Mouse (Mus musculus) right cerebral cortex, postnatal 25 days (tissue): Measurements from ENCODE around the gene Prss48.
A peak's percentile ranks its signal among the peaks of the same experiment; 100 is the strongest.
"Not testable (repeated sequence)": the region's sequence is repeated elsewhere in the genome, so short reads cannot be mapped to it uniquely, and the experiment has no call there.

Experiments
- DNase-seq: peaks from one replicate; pipeline ENCODE4 v3.0.0; 2022

Gene Prss48

DNA sequence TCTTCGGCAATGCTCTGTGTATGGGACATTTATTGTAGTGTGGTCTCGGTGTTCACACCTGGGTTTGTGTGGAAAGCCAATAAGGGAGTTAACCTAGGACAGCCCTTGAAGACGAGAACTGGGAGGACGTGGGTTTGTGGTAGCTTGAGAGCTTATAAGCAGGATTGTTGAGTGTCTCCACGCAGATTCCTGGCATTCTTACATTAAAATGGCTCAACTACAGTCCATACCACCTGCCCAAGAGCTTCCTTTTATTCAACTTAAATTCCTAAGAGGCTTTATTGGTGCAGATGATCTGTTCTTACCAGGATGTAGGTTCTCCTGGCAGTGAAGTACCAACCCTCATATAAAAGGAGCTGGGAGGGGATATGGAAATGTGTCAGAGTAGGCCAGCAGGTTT, 649 bp upstream of the Prss48 start:
- DNase-seq = no peak

DNA sequence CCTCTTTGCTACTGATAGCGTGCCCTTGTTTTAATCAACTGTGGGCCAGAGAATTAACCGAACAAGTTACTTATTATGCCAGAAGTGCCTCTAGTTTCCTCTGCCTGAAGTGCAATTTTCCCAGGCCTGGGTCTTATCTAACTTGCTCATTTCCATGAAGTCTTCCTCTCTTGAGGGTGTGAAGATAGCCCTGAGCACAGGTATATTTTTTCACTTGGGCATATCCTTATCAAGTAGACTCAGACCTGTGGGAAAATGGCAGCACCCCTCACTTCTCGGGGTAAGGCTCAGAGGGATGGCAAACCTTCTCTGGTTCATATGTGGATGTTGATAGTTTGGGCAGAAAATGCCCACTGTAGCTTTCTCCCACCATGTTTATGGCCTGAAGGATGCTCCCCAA, 1.0 kb downstream of the Prss48 start:
- DNase-seq = no peak

DNA sequence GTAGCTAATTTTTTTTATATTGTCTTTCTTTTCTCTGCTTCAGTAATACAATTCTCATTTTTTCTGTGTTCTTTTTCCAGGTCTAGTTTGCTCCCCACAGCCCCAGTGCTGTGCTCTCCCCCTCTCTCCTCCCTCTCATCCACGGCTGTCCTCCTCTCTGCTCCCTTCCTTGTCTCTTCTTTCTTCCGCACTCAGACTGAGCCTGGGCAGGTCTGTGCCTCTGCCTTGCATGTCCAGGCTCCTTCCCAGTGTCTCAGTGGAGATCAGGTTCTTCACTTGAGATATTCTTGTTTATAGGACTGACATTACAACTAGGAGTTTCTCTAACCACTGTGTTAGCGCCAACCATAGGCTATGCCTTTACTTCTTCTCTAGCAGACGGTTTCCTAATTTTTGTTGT, 7.6 kb downstream of the Prss48 start:
- DNase-seq = no peak

DNA sequence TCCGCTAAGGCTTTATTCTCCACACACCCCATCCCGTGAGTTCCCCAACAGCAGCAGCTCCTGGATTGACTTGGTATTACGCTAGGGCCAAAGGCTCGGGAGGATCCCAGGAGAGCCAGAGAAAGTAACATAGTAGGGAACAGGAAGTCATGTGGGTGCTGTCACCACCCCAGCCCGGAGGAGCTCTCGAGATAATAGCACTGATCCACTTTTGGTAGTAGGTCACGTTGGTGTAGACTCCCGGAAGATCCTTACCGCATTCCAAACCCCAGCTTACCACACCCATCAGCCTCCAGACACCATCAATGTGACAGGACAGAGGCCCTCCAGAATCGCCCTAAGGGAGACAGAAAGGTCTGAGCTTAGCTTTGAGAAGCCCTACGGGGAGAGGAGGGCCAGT, 8.5 kb downstream of the Prss48 start:
- no peak for DNase-seq

DNA sequence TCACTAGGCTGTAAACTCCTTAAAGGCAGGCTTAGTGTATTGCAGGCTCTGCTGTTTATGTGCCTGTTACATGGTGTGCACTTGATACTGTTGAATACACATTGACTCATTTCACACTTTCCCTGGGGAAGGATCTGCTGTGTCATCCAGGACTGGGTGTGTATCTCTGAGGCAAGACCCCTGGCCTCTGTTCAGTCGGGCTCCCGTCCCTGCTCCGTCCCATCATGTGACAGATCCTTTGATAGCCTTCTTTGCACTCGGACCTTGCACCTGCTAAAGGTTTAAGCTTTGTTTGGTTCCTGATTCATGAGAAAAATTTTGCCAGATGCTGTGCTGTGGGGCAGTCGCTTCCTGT, 10.5 kb downstream of the Prss48 start:
- DNase-seq = no peak

DNA sequence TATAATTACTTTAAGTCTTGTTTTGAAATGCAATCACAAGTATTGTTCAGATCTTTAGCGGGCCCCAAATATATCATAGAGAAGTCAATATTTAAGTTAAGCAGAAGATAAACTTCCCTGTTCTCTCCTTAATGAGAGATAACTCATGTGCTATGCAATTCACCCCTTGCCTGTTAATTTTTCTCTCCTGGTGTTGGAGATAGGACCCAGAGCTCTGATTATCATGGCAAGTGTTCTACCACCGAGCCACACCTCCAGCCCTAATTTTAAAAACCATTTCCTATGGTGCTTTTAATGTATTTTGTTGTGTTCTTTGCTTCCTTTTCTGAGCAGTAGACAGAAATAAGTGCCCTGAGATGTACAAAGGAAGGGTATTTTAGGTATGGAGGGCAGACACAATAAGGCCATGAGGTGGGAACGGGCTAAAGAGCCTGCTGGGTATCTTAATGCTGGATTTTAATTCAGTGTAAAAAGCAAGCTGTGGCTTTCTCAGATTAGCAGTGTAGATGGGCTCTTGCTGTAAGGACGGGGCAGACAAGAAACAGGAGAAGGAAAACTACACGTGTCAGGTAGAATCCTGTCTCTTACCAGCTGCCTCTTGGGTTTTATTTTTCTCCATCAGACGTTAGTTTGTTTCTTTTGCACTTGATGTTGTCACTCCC, 11.0 kb downstream of the Prss48 start:
- no peak for DNase-seq

DNA sequence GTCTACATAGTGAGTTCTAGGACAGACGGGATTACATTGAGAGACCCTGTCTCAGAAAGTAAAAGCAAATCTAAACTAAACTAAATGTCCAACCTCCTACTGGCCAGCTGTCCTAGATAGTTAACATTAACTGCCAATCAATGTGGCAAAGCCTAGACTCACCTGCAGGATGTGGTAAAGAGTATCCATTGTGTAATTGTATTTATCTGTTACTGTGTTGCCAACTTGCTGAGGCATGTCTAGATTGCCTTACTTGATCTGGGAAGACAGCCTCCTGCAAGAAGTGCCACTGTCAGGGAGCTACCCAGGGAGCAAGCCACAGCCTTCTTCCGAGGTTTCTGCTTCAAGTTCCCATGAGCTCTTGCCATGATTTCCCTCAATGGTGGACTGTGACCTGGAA, 15.1 kb downstream of the Prss48 start:
- DNase-seq = no peak

DNA sequence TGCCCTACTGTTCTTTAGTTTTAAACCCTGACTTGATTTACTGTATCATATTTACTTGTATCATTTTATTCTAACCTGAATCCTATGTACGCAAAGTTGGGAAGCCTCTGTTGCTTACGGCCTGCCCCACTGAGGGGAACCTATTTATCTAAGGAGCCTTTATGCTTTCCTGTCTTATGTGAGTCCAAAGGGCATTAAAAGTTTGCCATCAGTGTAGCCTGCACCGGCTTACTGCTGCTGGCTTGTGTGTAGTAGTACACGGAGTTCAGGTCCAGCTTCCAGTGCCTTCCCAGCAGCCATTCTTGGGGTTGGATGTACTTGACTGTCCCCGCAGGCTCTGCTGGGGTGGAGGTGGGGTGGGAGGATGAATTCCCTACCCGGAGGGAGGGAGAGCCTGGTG, 17.8 kb downstream of the Prss48 start:
- no peak for DNase-seq

DNA sequence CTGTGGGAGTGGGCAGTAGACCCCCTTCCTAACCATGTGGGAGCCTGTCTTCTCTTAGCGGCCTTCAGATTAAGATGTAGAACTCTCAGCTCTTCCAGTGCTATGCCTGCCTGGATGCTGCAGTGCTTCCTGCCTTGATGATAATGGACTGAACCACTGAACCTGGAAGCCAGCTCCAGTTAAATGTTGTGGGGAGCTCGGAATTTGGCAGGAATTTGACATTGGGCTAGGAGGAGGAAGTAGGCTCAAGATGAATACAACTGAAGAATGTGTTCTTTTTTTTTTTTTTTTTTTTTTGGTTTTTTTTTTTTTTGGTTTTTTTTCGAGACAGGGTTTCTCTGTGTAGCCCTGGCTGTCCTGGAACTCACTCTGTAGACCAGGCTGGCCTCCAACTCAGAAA, 20.5 kb downstream of the Prss48 start:
- DNase-seq = not testable (repeated sequence)

DNA sequence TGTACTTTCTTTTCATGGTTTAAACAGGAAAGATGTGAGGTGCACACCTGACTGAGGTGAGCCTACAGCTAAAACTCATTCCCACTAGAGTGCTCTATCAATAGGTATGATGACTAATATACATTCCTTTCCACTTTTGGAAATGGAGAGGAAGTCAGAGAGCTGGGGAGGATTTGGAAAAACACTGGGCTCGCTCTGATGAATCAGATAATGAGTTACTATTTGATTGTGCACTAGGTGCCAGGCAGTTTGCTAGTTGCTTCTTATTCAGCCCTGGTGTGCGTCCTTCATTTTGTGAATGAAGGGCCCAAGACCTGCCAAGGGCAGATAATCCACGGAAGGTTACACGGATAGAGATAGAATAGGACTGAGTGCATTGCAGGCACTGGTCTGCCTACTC, 22.3 kb downstream of the Prss48 start:
- no peak for DNase-seq

DNA sequence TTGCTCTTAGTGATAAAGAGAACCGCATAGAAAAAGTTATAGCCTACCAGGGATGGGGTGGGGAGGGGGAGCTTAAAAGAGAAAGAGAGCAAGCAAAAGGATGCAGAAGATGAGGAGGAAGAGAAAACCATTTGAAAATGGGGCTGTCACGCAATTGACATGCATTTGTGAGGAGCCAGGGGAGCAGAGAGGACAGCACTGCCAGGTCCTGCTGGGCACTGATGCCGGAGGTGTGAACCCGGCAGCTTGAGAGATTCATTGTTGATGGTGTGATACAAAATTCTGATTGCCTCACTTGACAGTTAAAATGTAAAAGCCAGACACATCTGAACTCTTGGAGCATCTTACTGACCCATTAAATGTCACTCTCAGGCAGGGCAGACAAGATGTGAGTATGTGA, 27.8 kb downstream of the Prss48 start:
- no peak for DNase-seq

DNA sequence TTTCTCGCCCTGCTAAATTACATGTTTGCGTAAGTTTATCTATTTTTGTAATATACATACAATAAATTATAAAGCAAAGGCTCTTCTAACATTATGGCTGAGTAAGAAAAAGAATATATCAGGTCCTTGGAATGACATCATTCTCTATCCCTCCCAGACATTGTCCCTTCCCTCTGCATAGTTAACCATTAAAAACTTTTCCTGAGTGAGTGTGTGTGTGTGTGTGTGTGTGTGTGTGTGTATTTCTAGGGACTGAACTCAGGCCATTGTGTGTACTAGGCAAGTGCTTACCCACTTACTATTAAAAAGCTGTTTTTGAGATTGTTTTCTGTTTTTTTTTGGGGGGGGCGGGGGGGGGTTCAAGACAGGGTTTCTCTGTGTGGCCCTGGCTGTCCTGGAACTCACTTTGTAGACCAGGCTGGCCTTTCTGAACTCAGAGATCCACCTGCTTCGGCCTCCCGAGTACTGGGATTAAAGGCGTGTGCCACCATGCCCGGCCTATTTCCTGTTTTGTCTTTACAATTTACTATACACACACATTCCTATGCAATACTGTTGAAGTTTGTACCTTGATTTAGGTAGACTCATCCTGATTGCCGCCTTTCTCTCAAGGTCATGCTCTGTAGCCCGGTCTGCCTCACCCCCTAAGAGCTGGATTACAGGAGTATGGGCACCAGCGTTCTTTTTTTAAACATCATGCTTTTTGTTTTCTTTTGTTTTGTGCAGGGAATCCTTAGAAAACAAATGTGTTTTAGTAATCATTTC, 28.7 kb downstream of the Prss48 start:
- DNase-seq = no peak

DNA sequence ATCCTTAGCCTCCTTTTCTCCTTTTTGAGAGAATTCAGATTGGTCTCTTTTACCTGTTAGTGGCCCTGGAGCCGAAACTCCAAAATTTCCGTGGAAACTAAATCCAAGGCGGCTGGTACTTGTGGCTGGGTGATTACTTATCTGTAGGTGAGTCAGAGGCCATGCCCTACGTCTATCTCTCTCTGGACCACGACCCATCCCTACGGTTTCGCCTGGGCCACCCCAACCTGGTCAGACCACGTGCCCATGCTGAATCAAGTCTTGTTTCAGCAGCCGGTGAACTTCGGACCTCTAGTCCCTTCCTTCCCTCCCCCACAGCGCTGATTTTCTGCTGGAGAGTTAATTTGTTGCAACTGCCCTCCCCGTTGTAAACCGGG, 30.7 kb downstream of the Prss48 start:
- no peak for DNase-seq

DNA sequence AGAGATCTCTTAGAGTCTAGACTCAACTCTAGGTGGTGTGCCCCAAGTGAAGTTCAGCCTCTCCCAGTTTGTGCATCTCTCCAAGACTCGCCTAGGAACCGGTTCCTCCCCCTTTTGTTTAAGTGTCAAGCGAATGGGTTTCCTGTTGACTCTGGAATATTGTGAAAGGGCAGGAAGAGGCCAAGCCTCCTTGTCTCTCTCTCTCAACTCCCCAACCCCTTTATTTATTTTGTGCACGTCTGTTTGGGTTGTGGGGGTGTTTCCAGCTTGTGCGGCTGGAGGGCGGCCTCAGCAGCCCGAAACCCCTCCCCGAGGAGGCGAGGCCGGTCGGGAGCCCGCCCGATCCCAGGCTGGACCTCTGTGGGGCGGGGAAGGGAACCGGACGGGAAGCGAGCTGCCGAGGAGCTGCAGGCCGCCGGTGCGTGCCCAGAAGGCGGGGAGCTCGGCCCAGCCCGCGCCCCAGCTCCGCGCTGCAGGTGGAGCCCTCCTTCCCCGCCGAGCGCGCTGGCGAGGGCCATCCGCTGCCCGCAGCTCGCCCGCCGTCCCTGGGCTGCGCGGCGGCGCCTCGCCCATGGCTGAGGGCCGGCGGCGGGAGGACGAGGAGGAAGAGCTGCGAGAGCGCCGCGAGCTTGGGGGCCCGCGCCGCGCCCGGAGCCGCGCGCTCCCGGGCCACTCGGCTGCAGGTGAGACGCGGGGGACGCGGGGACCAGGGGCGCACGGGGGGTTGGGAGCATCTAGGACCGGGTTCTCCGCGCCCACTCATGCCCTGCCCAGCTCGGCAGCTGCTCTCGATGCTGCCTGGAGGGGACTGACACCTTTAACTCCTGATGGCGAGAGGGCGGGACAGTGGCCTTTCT, 31.3 kb downstream of the Prss48 start, which contains the start of gene Sh3d19:
Gene Sh3d19, plus strand, starts transcription at position 368 of the 857 bp plus-strand sequence.
- DNase-seq = peak; percentile 72

DNA sequence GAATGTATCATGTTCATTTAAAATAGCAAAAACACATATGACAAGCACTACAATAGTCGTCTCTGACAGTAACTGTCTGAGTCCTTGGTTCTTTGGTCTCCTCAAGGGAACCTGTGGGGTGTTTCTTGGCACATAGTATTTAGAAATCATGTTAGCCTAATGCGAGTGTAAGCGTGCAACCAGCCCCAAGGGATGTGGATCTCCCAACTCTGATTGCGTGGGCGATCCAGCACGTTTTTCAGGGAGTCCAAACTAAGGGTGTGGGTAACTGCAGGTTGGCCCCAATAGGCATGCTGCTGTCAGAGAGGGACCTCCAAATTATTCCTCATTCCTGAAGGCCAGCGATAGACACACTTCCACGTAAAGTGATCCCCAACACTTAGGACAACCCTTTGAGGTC, 33.3 kb downstream of the Prss48 start:
- no peak for DNase-seq

DNA sequence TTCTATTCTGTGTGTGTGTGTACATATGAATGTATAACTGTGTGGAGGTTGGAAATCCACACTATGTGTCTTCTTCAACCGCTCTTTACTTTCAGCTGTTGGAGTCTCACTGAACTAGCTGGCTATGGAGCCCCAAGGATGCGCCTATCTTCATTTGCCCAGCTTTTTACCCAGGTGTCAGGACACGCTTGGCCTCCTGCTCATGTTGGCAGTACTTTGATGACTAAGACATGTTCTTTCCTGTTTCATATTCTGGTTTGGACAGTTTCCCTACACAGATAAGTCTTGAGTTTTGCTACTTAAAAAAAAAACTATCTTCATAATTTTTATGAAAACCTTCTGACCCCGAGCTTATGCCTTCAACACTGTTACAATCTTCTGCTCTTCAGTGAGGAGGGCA, 36.8 kb downstream of the Prss48 start:
- no peak for DNase-seq

DNA sequence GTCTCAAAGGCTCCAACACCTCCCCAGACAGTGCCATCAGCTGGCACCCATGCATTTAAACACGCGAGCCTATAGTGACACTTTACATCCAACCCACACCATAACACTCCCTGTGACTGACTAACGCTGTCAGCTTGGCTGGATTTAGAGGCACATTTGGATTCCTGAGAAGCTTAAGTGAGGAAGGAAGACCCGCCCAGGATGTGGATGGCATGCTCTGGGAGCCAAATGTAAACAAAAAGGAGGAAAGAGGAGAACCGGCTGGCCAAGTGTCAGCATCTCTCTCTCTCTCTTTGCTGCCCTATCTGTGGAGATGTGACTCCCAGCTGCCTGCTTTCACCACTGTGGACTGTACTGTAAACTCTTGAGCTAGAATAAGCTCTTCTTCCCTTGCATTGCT, 41.2 kb downstream of the Prss48 start:
- no peak for DNase-seq

DNA sequence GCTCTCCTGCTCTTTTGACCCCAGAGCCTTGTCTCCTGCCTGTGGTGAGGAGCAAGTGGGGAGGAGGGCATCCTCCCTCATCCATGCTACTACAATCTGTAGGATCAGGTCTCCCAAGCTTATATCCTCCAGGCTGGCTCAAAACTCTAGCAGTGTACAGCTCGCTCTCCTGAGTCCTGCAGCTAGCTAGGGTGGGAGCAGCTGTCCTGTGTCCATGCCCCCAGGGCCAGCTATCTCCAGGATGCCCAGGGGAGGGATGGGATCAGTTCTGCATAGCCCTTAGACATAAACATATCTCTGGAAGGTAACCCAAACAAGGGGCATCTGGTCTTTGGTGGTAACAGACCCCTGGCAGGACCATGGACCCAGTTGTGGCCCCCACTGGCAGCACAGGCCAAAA, 42.6 kb downstream of the Prss48 start:
- no peak for DNase-seq

DNA sequence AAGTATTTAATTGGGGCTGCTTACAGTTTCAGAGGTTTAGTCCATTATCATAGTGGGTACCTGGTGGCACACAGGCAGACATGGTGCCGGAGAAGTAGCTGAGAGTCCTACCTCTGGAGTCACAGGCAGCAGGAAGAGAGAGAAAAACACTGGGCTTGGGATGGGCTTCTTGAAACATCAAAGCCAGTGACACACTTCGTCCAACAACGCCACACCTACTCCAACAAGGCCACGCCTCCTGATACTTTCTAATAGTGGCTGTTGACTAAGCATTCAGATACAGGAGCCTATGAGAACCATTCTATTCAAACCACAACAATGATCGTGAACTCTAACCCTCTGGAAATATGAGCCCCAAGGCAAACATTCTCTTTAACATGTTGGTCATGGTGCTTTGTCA, 46.6 kb downstream of the Prss48 start:
- DNase-seq = no peak

DNA sequence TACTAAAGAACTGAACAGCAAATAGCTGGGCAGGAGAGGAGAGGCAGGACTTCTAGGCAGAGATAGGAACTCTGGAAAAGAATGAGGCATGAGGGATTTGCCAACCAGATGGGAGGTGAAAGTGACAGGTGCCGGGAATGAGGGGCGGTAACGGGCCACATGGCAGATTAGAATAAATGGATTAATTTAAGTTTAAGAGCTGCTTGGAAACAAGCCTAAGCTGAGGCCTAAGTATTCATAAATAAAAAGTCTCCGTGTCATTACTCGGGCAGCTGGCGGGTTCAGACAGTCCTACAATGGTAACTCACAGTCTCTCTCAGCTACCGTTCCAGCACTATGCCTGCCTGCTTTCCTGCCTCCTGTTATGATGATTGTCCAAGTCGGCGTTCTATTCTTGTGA, 47.0 kb downstream of the Prss48 start:
- DNase-seq = no peak

DNA sequence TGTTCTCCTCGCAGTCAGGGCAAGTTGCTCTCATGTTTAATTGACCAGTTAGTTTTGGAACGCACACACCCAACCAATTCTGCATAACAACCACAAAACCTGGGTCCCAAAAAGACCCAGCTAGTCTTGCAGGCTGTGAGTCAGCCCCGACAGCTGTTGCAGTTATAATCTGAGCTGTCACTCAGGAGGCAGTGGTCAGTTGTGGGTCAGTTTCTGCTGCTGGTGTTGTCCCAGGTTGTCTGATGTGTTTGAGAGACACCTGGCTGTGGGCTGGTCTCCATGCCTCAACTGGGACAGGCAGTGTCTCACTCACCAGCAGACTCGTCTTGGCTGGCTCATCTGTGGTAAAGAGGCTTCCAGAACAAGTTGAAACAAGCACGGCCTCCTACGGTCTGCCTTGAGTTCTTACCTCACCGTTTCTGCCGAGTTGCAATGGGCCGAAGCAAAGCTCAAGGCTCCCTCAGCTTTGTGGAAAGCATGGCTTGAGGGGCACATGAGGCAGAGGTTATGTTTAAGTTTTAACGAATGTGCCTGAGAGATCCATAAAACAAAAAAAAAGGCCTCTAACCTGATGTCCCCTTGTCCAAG, 49.5 kb downstream of the Prss48 start:
- DNase-seq = no peak

DNA sequence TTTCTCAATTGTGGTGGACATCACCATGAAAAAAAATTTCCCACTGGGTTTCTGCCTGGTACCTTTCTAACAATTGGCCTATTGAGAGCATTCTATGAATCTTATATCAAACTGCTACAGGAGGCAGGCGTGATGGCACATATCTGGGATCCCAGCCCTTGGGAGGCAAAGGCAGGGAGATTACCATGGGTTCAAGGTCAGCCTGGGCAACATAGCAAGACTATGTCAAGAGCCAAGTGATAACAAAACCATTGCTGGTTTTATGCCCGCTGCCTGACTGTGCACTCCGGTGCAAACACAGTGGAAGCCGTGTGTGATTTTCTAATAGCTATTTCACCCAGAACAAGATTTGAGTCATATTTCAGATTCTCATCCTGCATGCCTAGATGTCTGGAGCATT, 51.4 kb downstream of the Prss48 start:
- no peak for DNase-seq
